Mouse (Mus musculus) layer of hippocampus, postnatal 10 days (tissue): Measurements from ENCODE around the gene Zic1. TPM values are rescaled to one million over a fixed set of nuclear protein-coding genes. Genes with fewer than 3 reads are reported as not detected.

Source experiments
- DNase-seq, 2 experiments: peaks; one replicate each; pipeline ENCODE4 v3.0.0; 2021; ENCODE audit warnings: low spot score in 2 of 2
- total RNA-seq, 2 experiments: library from RNA; stranded (reverse); gene quantifications; 2 replicates each; pipeline ENCODE4 v1.2.3; 2021

Zic1 gene
- total RNA-seq, 2 experiments from 2014 or later: 16.7 to 25.1 TPM

DNA sequence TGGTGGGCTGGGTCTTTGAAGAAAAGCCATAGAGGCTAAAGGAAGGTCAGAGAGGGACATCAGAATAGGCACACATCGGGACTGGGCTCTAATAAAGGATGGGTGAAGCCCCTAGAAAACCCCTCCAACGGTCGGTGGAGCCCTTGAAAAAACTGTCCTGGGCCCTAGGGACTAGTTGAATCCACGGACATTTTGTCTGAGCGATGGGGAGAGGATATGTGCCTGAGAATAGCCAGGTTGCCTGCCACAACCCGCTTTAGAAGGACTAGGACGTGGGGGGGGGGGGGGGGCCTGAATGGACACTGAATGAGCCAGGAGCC is 10.4 kb downstream of the Zic1 start:
- DNase-seq: peak in 1 of 2 experiments; percentile 13

- peak in 1 of 2 experiments; percentile 15 for DNase-seq
These were observed 11.0 kb downstream of the Zic1 start for GRCm38 (mm10) chr9:91354434-91355269.

GRCm38 (mm10) chr9:91353551-91354433 is 11.8 kb downstream of the Zic1 start:
- peak; percentile 16 to 18 for DNase-seq

DNA sequence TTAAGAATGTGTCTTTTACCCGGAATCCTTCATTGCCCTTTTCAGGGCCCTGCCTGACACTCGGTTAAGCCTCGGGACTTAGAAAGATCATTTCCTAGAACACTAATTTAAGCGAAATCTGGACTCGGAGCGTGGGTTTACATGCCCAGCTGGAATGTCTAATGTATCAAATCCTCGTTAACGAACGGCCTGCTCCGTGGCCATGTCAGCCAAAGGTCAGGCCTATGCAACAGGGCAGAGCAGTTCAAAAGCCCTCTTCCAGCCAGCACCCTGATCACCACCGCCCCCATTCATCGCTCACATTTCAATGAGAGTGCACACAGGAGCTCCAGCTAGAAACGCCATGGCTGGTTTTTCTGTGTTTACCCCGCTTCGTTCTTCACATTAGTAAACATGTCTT is 12.8 kb downstream of the Zic1 start:
- peak in 1 of 2 experiments; percentile 20 for DNase-seq

DNA sequence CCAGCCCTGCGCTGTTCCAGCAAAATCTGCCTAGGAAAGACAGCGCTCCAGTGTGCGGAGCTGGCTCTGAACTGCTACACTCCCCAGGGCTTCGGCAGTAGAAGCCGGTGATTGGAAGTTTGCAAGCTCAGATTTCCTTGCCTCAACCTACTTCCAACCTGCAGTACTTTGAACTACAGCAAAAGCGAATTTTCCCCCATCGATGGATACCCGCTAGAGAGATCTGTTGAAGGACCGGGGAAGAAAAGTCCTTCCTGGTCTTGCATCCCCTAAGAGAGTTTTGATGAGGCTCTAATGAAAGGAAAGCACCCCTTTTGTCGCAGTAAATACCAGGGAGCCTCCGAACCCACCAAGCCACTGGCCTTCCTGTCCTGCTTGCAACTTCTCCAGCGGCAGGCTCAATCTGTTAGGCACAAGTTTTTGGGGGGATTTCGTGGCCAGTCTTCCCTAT is 13.6 kb downstream of the Zic1 start:
- peak in 1 of 2 experiments; percentile 15 for DNase-seq

DNA sequence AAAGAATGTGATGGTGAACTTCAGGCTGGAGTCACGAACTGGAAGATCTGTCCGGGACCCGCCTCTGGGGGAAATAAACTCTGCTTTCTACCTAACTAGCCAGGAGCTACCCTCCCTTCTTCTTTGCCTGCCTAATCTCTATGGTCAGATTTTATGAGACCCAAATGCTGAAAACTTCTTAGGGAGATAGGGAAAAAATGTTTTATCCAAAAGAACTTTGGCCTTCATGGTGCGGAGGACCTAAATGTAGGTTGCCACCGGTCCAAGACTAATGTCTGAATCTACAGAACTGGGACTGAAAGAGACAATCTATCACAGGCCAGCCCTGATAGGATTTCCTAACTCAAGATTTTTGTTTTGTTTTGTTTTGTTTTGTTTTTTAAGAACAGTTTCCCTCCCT is 14.2 kb downstream of the Zic1 start:
- DNase-seq: no peak

- DNase-seq: peak in 1 of 2 experiments; percentile 12
These were observed 14.7 kb downstream of the Zic1 start for GRCm38 (mm10) chr9:91350861-91351291.

GRCm38 (mm10) chr9:91350211-91350791 is 15.3 kb downstream of the Zic1 start:
- DNase-seq: no peak

GRCm38 (mm10) chr9:91348746-91349145 is 16.9 kb downstream of the Zic1 start:
- no peak for DNase-seq

- no peak for DNase-seq
These were observed 18.0 kb downstream of the Zic1 start for GRCm38 (mm10) chr9:91347591-91347990.

Other genes starting within 250 kb of the Zic1 start
- gene Zic4, start 3.4 kb downstream of the Zic1 start, total RNA-seq: 1 to 10 TPM; 7.1 to 7.5 TPM